Mouse (Mus musculus): ENCODE measurements around the gene Kti12.

Gene Kti12

DNA sequence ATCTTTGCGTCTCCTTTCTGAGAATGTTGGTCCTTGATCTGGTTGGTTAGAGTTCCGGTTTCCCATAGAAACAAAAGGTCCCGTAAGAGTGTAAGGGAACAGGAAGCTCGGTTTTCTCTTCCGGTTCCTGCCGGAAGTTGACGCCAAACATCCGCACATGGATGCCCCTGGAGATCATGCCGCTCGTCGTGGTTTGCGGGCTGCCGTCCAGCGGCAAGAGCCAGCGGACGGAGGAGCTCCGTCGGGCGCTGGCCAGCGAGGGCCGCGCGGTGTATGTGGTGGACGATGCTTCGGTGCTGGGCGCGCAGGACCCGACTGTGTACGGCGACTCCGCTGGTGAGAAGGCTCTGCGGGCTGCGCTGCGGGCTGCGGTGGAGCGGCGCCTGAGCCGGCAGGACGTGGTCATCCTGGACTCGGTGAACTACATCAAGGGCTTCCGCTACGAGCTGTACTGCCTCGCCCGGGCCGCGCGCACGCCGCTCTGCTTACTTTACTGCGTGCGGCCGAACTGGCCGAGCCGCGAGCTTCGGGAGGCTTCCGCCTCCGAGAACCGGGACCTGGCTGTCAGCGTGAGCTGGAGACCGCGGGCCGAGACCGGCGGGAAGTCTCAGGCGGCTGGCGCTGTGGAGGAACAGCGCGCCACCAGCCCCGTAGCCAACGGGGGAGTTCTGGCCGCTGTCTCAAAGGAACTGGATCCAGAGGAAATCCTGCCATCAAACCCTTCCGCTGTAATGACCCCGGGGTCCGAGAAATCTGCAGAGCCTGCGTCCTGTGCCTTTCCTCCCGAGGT is at the start of gene Kti12:
Gene Kti12, plus strand, starts transcription at position 71 of the 790 bp plus-strand sequence.
- DNase-seq (ENCODE audit: low read depth): peak; percentile 54

DNA sequence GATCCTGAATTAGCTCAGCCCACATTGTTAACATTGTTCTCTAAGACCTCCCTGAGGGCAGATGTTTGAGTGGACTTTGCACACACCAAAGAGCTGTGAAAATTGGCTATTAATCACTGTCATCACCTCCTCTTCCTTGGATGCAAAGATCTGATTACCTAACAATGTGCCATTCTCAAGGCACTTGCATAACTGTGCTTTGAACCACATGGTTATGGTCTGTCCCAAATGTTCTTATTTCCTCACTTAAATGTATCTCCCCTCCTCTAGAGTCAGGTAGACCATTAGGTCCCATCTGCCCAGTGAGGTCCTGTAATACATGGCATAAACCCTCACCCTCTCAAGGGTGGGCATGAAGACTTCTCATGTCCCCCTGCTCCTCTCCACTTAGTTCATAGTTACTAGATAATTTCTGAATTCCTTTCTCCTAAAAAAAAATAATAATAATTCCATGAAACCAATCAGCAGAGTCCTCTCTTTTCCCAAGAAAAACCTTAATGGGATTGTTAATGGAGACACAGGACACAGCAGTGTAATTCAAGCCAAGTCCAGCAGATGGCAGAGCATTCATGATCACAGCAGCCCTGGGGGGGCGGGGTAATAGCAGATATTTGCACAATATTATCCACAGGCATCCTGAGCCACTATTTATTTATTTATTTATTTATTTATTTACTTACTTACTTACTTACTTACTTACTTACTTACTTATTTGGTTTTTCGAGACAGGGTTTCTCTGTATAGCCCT is 49.3 kb upstream of the Kti12 start:
- DNase-seq (ENCODE audit: low read depth): no peak

DNA sequence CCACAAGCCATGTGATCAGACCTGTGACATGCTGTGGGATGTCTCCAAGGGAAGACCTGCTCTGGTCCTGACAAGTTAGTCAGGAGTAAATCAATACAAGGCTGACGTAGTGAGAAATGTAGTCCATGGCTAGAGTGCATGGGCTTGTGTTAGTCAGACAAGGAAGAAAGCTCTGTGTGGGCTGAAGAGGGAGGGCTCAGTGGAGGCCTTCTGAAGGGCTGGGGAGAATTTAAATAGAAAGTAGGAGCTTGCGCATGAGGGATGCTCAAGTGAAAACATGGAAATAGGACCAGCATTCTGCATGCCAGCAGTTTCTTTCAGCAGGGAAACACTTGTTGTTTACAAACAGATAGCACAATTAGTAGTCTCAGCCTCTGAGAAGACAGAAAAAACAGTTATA is 44.0 kb upstream of the Kti12 start:
- DNase-seq (ENCODE audit: low read depth): no peak

DNA sequence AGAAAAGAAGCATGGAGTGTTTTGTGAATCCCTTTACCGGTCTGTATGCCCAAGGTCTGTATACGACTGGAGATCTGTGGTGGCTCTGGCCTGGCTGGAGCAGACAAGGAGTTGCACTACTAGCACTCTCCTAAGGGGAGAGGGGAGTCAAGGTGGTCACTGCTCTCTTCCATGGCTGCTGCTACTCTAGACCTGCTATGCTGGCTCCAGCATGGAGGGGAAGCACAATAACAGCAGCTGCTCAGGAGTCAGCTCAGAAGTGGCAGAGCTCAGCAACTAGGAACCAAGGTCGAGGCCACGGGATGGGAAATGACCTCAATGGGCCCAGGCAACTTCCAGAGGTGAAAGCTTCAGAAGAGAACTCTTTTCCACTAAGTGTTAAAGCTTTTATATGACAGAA is 36.4 kb upstream of the Kti12 start:
- DNase-seq (ENCODE audit: low read depth): no peak

DNA sequence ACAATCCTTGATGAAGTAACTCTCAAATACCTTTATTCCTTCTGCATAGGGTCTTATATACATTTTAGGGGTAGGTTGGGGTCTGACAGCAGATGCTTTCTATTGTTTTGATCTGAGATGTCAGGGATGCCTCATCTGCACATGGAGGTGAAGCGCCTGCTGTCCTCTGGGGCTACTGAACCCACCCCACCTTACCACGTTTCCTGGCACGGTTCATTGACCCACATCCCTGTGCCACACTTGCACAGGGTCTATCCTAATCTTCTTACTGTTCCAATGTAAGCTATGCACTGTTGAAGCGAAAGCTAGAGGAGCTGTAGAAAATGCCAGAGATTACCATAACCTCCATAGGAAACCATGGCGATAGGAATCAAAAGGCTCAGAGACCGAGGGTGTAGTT is 36.0 kb upstream of the Kti12 start:
- no peak for DNase-seq (ENCODE audit: low read depth)

DNA sequence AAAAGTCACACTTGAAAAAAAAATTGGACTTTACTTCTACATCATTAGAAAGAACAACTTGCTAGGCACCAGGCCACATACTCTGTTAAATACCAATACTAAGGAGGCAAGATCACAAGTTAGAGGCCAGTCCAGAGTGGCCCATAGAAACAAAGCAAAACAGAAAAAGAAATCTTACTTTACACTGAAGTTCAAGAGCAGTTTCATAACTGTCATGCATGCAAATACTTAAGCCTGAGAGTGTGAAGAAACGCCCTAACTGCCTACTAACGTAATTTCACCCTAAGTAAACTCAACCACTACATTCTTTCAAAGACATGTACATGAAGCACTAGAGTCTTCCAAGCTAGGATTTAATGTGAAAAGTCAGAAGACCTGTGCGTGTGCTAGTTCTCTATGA is 21.9 kb upstream of the Kti12 start:
- no peak for DNase-seq (ENCODE audit: low read depth)

DNA sequence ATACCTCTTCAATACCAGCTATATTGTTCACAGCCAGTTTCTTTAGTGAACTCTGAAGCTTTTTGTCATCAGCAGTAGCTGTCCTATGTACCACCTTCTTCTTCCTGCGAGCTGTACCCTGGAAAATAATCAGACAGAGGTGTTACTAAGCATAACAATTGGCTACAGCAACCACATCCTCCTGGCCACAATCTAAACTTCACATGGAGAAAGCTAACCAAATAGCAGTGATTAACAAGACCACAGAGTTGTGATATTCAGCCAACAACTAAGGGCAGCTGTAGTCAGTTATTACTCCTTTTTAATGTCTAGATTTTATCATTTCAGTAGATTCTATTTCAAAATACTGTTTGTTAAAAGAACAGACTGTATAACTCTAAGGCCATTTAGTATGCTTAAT is 21.5 kb upstream of the Kti12 start:
- DNase-seq (ENCODE audit: low read depth): no peak

DNA sequence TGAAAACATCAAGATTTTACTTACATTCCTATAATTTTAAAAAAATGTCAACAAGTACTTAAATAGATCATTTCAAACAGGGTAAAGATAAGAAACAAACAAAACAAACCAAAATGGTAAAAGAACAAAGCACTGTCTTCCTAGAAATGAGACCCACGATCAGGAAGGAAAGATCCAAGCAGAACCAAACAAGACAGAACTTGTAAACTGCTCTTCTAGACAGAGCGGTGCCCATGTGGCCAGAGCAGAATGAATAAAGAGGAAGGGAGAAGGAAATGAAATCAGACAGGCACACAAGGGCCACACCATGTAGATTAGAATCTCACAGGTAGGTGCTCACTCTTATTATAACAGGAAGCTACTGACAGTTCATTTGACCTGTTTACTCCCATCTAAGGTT is 20.9 kb upstream of the Kti12 start:
- no peak for DNase-seq (ENCODE audit: low read depth)

DNA sequence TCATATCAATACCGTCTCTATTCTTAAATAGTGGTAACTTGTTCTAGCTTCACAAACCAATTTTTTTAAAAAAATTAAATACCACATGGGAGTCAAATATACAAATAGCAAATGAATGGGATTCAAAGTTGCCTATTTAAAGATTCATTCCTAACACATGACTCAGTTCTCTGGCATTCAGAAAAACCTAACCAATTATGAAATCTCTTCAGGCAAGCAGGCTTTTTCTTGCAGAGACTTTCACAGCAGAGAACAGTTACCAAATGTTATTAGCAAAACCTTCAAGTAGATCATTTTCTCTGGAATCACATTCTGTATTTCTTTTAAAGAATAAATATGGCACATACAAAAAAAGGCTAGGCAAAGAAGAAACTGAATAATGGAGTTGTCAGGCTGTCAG is 16.9 kb upstream of the Kti12 start:
- DNase-seq (ENCODE audit: low read depth): peak; percentile 13

DNA sequence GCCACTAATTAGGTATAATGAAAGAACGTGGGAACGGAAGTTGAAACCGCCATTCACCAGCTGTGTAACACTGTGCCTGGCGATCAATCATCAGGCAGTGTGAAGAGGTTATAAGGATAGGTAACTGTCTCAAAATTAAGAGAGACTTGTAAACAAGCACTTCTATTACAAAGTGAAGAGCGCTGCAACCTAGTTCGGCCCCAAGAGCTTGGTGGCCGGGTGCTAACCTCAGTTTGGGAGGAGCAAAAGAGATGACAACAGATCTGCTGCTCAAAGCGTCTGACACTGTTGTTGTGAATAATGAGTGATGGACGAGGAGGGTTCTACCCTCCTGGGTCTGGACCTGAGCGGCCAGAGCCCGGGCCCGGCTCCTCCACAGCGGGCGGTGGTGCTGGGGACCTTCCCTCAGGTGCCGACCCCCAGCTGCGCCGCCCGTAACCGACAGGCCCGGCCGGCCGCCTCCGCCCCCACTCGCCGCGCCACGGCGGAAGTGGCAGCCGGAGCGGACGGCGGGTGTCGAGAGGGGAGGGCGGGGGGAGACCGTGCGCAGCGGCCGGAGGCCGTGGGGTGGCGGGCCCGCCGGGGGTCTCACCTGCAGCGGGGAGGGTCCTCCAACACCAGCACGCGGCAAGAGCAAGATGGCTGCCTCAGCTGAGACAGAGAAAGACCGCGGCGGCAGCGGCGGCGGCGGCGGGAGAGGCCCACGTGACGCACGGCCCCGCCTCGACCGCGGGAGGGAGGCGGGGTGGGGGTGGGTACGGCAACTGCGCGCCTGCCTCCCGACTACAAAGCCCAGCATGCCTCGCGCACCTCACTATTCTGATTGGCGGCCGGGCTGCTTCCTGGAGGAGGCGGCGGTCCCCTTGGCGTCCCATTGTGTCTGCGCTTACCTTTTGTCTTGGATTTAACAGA is 14.4 kb upstream of the Kti12 start, which contains the start of gene Btf3l4:
Gene Btf3l4, minus strand, starts transcription at position 699 of the 912 bp plus-strand sequence.
- DNase-seq (ENCODE audit: low read depth): peak; percentile 66

DNA sequence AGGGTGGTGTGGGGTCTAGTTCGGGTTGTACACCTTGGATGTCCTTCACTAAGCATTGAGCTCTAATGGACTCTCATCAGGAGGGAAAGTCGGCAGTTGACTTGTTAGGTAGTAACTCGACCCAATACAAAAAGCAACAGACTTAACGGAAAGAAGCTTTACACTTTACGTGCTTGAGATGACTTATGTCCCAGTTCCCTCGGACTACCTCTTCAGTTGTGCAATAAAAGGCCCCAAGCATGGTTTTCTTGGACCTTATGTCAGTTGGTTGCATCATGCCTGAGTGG is 13.8 kb upstream of the Kti12 start:
- DNase-seq (ENCODE audit: low read depth): peak; percentile 56

DNA sequence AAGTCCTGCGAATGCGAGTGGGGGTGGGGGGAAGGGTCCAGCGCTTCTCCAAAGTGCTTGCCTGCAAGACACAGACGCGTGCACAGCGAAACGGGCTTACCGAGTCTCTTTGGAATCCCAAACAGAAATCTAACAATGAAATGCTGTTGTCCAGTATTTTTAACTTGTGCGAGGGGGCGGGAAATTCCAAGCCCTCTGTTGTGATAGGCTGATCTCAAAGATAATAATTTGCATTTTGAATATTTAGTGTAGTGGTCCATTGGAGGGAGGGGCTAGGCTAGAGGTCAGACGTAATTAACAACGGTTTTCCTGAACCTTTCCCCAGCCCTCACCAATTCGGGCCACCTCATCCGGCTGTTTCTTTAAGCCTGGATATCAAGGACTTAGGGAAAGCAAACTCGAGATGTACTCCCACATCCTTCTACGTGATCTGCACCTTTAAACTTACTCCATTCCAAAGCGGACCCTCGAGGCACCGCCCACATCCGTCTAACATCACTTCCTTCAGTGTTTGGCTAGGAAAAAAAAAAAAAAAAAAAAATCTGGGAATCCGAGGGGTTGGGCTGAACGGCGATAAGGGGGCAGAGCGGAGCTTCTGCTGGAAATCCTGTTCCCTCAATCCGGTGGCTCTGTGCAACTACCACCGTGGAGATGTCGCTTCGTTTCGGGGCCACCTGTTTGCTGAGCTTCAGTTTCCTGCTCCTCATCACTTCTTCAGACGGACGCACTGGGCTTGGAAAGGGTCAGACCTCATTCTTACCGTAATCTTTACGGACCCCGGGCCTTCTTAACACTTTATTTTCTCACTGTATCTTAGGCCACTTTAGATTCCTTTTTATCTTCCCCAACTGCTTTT is 13.2 kb upstream of the Kti12 start, which contains the start of gene Txndc12:
Gene Txndc12, plus strand, starts transcription at position 487 of the 856 bp plus-strand sequence.
- DNase-seq (ENCODE audit: low read depth): peak; percentile 82

DNA sequence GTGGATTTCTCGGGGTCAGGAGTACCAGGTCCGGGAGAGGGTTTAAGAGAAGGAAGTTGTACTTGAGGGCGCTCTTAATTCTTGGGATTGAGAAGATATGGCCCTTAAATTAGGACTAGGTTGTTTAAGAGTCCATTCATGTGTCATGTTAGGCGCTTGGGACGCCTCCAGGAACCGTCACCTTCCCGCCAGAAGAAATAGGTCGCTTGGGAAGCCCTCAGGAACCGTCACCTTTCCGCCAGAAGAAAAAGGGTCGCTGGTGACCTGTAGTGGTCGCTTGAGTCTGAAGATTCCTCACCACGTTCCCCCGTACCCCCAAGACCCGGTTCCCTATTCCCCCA is 12.6 kb upstream of the Kti12 start:
- DNase-seq (ENCODE audit: low read depth): no peak

DNA sequence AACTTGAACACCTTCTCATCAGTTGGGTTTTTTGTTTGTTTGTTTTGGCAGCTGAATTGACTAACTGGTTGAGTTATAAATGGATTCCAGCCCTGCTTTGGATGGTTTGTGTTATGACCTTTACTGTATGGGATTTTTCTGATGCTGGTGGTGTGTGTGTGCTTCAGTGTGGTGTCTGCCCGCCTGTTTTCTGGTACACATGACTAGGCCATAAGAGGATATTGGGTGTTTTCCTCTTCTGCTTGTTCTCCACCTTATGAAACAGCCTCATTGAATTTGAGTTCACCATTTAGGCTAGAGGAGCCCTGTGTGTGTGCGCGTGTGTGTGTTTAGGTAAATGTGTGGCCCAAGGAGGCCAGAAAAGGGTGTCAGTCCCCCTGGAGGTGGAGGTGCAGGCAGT is 12.1 kb upstream of the Kti12 start:
- no peak for DNase-seq (ENCODE audit: low read depth)

DNA sequence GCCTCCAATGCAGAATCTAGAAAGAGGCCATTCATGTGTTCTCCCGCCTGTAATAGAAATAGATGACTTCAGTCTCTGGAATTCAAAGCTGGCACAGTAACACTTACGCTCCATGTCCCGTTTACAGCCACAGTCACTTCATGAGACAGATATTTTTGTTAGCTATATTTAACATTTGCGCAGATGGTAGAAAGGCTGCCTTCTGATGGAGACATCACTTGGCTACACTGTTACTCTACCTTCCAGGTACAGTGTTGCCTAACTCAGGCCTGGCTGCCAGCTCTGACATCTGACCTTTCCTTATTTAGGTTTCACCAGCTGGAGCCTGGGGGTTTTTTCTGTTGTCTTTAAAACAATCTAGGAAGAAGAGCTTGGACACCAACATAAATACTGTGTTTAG is 9.6 kb upstream of the Kti12 start:
- DNase-seq (ENCODE audit: low read depth): no peak

DNA sequence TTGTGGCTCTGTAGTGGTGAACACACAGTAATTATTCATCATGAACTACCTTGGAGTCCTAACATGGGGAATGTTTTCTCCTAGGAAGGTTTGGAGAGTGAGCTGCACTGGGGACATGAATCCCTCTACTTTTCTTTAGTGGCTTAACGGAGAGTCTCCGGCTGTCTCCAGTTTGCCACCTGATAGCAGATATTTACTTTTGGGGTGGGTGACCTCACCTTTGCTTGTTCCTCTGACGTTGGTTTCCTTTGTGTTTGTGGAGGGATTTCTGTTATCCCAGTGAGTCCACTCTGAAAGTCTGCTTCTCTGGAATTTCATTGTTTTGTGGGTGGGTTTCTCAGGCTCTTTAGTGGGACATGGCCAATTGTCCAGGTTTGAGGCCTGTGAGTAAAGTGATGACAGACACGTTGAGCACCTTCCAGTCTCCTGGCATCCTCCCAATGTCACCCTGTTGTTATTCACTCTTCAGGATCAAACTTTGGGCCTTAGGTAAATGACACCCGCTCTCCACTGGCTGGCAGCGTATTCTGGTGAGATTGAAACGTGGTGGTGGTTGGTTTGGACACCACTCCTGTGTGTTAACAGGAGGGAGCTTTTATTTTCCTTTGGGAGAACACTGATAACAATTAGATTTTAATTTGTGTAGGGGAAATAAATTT is 5.5 kb upstream of the Kti12 start:
- DNase-seq (ENCODE audit: low read depth): no peak

DNA sequence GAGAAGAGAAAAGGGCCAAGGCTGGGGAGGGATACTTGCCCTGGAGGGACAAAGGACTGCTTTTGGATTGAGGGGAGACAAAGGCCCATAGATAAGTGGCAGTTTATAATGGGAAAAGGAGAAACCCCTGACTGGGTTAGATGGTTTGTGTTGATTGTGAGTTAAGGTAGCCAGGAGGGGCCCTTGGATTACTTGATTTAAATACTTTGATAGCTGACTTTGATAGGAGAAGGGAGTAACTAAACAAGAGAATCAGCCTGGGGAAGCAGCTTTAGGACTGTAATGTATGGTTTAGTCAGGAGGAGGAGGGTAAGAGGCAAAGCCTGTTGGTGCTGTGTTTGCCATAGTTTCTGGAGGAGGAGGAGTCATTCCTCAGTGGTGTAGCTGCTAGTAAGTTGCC is 4.2 kb upstream of the Kti12 start:
- DNase-seq (ENCODE audit: low read depth): no peak

DNA sequence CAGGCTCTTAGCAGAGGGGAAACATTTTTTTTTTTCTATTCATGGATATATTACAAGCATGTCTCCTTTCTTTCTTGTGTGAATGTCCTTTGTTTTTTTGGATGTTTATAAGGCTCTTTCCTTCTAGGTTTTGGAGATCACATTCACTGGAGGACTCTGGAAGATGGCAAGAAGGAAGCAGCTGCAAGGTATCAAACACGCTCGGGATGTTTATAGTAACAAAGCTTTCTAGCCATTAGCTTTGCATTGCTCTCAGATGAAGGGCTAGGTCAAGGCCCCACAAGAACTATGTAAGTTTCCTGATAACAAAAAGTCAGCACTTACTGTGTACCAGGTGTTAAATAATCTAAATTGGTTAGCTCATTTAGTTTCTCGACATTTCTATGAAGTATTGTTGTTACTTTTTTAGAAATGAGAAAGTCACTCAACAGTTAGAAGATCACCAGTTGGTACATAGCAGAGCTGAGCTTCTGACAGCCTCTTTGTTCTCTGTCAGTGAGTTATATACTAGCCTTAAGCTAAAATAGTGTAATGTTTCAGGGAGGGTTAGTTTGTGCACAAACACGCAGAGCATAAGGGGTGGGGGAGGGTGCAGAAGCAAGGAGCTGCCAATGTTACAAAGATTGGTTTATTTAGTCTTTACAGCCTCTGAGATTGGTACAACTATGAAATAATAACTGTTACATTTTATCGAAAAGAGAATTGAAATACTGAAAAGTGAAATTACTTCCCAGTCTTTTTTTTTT is 1.6 kb upstream of the Kti12 start:
- DNase-seq (ENCODE audit: low read depth): no peak

DNA sequence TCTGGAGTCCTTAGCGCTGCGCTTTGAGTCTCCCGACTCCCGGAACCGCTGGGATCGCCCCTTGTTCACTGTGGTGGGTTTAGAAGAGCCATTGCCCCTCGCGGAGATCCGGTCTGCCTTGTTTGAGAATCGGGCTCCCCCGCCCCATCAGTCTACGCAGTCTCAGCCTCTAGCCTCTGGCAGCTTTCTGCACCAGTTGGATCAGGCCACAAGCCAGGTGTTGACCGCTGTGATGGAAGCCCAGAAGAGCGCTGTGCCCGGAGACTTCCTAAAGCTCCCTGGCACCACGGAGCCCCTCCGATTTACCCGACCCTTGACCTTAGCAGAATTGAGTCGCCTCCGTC is 892 bp downstream of the Kti12 start, which contains the start of gene A730015C16Rik:
Gene A730015C16Rik, minus strand, starts transcription at position 115 of the 344 bp plus-strand sequence.
- DNase-seq (ENCODE audit: low read depth): no peak

DNA sequence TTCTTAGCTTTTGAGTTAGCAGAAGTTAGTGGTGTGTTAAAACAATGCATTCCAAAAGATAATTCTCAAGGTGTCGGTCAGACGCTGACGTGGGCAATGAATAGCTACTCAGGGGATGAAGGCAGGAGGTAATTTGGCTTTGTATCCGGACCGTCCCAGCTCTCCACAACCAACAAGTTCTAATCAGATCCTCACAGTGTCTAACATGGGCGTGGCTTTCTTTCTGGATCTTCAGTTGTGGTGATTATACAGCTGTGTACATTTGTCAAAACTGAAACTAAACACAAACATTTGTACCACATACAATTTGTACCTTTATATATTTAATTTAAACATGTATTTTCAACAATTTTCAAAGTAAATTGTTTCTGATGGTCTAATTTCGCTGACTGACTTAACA is 19.2 kb downstream of the Kti12 start:
- no peak for DNase-seq (ENCODE audit: low read depth)
